Mouse (Mus musculus) thymus, adult 18-20 months (tissue): ENCODE measurements at regions not wholly inside any gene's neighbourhood (a gene's known extent, or its start where the extent isn't known, plus 50 kb on each side); places are given as distances from the start of the nearest gene placed in this dataset.

Experiments
- DNase-seq, 2 experiments: peaks; one replicate each; pipeline ENCODE4 v3.0.0; 2022; ENCODE audit warnings: mixed read lengths in 2 of 2

- DNase-seq: no peak
Observed at GRCm38 (mm10) chr8:127994898-127995297, 363.5 kb upstream of the Nrp1 start.

GRCm38 (mm10) chr8:127995490-127995889, 362.9 kb upstream of the Nrp1 start:
- no peak for DNase-seq

DNA sequence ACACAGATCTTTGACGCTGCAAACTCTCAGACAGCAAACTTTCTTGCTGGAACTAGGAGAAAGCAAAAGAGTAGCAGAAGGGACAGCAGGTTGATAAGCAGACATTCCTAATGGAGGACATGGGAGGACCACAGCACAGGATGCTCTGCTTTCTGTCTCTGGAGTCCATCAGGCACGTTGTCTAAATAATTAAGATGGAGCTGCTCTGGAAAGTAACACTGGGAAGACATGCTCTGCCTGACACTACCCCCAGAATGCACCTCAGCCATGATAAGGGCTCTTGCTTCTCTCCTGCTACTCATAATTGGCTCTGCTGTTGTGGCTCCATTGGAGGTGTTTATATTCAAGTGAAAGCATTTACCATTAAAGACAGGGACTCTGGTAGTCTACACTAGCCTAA, 356.0 kb upstream of the Nrp1 start:
- DNase-seq: no peak

DNA sequence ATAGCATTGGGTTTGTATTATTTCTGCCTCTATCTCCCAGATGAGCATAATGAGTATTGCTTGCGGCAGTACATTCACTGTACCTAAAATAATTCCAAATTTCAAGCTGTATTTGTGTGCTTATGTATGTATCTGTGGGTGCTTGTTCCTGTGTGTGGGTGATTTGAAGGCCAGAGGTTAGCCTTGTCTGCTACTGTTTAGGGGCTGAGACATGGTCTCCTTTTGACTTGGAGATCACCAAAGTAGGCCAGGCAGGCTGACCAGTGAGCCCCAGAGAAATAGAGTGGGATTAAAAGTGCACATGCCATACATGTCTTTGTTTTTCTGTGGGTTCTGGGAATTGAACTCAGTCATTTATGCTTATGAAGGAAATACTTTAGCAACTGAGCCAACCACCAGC, 355.6 kb upstream of the Nrp1 start:
- no peak for DNase-seq

DNA sequence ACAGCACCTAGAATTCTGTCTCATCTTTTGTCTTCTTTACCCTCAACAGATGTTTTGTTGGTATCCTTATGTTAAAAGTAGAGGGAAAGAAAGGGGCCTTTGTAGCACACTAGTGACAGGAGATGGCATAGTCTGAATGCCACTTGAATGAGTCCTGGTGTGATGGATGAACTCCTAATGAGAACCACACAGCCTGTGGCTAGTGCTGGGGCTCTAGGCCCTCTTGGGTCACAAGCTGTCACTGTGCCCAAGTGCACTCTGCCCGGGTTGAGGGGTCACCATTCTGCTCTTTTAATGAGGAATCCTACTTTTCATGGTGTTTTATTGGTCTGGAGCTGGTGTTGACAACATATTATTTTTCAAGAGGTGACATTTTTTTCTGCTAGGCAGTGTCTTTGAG, 355.0 kb upstream of the Nrp1 start:
- no peak for DNase-seq

- DNase-seq: no peak
Observed at GRCm38 (mm10) chr8:128003881-128004286, 354.5 kb upstream of the Nrp1 start.

GRCm38 (mm10) chr8:128009393-128010010, 348.9 kb upstream of the Nrp1 start:
- DNase-seq: no peak

DNA sequence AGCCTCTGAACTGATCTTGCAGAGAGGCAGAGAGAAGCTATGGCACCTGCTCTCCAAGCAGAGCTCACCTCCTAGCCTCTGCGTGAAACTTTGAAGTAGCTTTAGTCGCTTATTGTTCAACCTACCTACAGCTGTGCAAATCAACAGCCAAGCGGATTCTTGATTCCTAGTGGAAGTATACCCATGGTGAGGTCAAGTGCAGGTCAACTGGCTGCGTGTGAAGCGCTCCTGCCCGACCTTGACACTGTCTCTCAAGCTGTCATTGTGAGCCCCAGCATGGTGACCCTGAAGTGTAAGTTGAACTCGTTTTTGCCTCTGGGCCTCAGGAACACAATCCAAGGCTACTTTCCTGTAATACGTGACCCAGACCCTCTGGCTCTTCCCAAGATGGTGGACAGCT, 341.2 kb upstream of the Nrp1 start:
- no peak for DNase-seq

- no peak for DNase-seq
Observed at GRCm38 (mm10) chr8:128023661-128024060, 334.7 kb upstream of the Nrp1 start.

DNA sequence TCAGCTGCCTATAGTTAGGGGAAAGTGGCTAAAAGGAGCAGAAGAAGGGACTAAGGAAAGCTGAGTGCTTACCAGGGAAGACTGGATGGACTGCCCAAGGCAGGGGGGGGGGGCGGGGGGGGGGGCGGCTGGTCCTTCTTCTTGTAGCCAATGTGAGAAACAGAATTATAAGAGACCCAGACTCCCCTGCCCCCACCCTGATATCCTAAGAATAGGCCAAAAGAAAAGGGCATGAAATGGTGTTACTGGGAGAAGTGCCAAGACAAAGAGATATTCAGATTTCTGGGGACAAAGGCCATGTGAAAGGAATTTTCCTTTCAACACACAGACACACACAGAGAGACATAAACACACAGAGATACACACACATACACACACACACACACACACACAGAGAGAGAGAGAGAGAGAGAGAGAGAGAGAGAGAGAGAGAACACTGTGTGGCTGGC, 333.6 kb upstream of the Nrp1 start:
- DNase-seq: no peak

DNA sequence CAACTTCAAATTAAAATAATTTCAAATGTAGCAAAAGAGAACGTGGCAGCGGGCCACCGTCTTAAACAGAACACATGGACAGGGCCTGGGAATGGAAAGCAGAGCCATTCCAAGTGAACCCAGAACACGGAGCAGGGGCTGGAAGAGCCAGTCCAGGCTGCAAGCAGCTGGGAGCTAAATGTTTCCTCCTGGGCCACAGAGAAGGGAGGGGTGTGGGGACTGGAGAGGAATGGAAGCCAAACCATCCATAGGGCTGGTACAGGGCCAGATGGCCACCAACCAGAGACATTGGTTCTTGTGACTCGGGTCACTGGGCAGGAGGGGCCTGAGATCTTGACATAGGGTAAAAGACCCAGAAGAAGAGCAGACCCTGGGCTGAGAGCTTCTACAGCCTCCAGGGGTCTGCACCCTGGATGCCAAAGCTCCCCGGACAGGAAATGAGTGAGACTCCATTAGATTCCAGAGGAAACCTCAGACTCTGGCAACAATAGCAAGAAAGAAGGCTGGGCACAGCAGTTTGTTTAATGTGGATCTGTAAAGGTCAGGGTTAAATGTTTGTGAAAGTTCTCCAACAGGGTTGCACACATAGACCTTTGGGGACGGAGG, 333.1 kb upstream of the Nrp1 start:
- peak; percentile 6 to 7 for DNase-seq

- DNase-seq: no peak
Observed at GRCm38 (mm10) chr8:128026981-128027380, 331.4 kb upstream of the Nrp1 start.

- no peak for DNase-seq
Observed at GRCm38 (mm10) chr8:128030335-128031280, 327.8 kb upstream of the Nrp1 start.

- no peak for DNase-seq
Observed at GRCm38 (mm10) chr8:128034127-128034526, 324.3 kb upstream of the Nrp1 start.

GRCm38 (mm10) chr8:128035672-128036071, 322.7 kb upstream of the Nrp1 start:
- DNase-seq: no peak

DNA sequence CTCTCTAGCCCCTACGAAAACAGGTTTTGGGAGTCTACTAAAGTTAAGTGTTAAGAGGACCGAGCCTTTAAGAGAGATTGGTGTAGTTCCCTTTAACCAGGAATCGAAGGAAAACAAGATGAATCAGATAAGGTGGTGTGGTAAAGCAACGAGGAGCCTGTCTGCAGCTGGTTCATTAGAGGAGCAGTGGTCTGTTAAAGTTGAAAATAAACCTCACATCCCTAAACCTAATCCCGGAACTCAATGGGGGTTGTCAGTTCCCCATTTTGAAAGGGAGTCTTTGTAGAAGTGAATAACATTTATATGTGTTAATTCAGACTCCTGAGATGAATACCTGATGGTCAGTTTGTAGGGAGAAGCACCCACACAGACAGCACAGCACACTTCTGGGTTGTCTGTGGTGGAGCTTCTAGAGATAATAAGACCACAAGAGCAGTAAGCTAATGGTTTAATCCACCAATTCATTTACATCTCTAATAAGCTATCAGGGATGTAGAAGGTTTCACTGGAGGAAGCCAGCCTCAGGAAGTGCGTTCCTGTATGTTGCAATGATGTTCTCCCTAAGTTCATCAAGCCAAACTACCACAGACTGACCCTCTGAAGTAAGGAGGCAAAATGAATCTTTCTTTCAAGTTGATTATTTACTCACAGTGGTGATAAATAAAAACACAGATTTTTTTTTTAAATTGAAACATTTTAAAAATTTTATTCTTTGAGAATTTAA, 318.9 kb upstream of the Nrp1 start:
- no peak for DNase-seq

DNA sequence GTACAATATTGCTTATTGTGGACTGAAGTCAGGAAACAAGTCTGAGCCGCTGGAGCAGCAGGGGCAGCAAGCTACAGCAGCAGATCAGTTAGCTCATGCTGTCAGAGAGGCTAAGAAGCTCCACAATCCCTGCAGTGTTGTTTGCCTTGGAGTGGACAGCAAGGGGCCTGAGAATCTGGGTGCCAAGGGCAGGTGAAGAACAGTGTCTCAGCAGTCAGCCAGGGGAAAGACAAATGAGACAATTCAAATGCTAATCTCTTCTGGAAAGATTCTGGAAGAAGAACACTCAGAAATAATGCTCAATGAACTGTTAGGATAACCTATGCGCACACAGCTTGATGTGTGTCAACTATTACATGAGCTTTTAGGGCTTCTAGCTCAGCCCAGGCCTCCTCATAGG, 315.5 kb upstream of the Nrp1 start:
- no peak for DNase-seq

DNA sequence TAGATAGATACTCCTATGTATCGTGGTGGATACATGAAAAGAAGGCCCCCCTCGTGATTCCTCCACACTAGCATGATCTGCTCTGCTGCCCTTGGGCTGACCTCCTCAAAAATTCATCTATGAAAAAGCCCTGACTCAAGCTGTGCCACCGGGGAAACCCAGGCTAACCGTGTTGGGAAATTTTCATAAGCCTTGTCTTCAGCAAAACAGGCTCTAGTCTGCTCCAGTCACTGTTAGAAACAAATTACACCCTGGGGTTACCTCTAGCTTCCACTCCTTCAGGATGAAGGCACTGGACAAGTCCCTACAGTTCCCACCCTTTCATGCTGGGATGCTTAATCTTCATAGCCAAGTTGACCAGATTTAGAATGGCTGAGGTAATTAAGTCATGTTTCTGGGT, 315.0 kb upstream of the Nrp1 start:
- no peak for DNase-seq

DNA sequence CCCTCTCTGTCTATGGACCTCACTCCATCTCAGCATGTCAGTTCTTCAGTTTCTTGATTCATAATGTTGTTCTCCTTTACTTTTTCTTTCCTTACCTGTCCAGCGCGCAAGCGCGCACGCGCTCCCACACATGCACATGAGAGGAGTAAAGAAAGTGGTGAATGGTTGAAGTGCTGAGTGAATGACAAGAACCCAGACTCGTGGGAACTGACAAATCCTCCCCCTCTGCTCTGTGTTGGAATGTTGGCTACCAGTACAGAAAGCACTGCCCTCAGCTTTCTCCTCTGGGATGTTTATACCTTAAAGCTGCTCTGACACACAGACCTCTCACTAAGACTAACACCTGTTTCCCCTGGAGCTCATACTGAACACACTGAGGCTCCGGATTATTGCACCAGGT, 302.2 kb upstream of the Nrp1 start:
- no peak for DNase-seq

- DNase-seq: no peak
Observed at GRCm38 (mm10) chr8:128057845-128058244, 300.6 kb upstream of the Nrp1 start.

- no peak for DNase-seq
Observed at GRCm38 (mm10) chr8:128059817-128060216, 298.6 kb upstream of the Nrp1 start.

DNA sequence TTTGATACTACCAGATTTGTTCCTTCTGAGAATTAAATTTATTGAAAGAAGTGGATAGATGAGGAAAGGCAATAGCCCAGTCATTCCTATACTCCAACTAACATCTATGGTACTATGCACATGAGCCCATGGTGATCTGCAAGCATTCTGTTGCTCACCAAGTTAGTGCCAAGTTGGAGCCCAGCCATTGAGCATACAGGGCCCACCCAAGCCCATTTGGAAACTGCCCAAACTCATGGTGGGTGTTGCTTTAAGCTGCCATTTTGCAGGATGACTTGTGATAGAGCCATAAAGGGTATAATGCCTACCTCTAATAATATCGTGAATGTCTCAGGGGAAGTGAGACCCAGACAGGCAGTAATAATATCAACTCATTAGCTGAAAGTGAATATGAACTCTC, 294.2 kb upstream of the Nrp1 start:
- DNase-seq: no peak

- no peak for DNase-seq
Observed at GRCm38 (mm10) chr8:128065127-128065526, 293.3 kb upstream of the Nrp1 start.
